Mouse (Mus musculus): Measurements from ENCODE around the gene AI597479.

Gene AI597479

DNA sequence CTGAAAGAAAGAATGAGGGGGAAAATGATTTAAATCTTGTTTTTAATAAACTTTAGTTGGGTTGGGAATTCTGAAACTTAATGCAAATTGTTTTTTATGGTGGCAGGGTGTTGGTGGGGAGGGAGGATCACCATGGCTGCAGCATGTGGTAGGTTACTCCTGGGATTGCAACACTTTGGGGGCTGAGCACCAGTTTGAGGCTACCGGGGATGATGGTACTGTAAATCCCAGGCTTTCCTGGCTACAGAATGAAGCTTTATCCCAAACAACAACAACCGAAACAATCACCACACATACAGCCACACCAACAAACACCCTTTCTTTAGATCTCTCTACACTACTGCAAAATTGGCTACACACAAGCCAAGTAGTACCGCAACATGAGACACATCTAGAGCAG lies 63.9 kb downstream of the AI597479 start:
- DNase-seq (ENCODE audit: inconsistent ontology term), result no peak

- DNase-seq (ENCODE audit: inconsistent ontology term), result peak; percentile 62
Observed at GRCm38 (mm10) chr1:43163084-43163466, 64.6 kb downstream of the AI597479 start.

DNA sequence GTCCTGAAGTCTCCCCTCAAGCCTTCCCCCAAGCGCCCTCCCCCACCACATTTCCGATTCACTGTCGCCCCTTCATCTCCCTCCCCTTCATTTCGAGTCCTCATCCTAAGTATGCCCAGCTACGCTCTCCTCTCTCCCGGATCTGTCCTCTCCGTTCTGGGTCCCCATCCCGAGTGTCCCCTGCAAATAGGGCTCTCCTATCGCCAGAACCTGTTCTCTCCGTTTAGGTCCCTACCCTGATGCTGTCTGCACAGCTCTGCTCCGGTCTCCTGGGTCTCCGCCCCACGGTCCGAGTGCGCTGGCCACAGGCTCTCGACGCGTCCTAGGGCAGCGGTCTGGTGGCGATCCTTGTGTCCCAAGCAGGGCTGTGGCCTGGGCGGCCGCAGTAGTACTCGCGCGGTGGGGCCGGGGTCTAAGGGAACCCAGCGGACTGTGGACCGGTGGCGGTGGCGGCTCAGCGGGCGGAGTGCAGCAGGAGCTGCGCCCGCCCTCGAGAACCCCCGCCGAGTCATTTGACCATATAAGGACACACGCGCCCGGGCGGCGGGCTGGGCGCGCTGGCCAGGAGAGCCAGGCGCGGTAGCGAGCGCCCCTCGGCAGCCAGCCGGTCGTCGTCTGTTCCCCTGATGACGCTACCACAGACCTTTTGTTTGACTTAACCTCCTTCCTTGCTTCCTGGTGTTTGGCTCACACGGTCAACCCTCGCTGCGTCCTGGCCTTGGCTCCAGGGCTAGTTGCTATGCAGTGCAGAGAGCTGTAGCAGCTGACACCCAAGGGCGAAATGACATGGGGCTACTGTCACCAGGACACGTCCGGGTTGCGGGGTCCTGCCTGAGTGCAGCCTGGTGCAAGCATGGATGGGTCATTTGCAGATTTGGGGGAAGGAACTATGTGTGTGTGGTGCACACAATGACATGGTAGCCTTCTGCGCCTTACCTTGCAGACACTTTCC lies 65.2 kb downstream of the AI597479 start:
- DNase-seq (ENCODE audit: inconsistent ontology term), result peak; percentile 90

DNA sequence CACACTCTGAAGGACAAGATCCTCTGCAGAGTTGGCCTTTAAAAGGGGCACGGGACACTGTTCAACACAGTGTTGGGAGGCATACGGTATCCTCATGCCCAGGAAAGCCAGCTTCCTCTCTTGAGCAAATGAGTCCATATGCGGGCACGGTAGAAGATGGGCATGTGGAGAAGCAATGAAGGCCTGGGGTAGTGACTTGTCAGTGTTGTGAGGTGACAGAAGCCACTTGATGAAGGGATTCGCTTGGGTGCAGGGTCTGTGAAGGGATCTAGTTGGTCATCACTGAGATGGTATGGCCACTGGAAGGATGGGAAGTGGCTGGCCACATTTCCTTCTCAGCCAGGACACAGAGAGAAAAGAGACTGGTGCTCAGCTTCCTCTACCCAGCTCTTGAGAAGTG lies 66.1 kb downstream of the AI597479 start:
- DNase-seq (ENCODE audit: inconsistent ontology term), result no peak
